Mouse (Mus musculus): ENCODE measurements around the gene Abcd2.

The Abcd2 gene

DNA sequence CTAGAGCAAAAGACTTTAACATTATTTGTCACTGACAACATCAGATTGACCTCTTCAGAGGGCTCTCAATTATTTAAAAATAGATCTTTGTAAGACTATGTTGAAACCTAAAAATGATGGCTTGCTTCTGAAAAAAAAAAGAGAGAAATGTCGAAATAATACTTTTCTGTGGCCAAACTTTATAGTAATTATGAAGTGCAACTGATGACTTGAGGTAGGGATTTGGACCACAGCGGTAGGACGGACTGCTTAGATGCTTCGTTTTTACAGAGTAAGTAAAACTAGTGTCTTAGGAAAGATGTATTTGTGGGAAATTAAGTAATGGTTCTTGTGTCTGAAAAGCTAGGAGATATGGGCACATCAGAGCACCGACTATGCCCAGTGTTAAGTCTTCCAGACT is 30.4 kb downstream of the Abcd2 start:
- DNase-seq (ENCODE audit: low spot score in 2 of 2), result no peak

DNA sequence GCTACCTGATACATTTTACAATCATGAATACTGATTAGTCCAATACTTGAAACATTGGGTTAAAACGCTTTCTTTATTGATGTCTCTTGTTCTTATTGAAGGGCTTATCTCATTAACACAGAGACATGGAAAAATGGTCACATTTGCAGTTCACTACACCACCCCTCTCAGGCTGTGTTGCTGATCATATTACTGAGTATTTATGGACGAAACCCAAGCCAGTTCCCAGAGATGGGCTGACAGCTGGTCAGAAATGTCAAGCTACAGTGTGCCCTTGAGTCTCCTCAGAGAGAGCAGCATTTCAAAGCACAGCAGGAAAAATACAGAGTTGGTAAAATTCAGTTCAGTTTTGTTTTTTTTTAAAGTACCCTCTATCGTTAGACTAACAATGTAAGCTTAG is 38.3 kb downstream of the Abcd2 start:
- no peak for DNase-seq (ENCODE audit: low spot score in 2 of 2)

DNA sequence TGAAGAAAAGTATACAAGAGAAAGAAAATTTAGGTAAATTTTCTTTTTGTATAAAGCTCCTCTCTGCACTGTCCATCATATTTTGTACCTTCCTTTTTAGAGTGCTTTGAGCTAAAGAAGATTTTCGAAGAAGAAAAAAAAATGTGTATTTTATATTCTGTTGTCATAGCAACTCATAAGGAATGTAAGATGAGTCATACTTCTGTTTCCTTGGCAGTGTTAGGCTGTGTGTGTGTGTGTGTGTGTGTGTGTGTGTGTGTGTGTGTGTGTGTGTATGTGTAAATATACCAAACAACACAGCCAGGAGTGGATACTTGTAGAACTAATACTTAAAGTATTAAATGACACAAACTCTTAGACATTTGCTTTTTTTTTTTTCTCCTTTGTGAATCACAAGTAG is 39.0 kb downstream of the Abcd2 start:
- no peak for DNase-seq (ENCODE audit: low spot score in 2 of 2)

DNA sequence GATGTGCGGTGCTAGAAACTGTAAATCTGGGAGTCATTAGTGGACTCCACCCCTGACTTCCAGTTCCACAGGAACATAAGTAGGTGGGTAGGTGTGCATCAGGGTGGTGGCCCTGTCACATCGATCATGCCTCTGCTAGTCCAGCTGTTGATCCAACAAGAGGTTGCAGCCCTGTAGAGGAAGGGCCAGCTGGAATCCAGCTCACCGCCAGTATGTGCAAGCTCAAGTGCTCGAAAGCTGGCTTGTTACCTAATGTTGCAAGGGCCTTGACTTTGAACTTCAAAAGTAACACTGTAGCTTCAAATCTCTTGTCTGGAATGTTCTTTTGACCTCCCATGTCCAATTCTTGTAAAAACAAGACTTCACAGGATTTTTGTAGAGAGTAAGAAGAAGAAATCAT is 67.0 kb downstream of the Abcd2 start:
- no peak for DNase-seq (ENCODE audit: low spot score in 2 of 2)

DNA sequence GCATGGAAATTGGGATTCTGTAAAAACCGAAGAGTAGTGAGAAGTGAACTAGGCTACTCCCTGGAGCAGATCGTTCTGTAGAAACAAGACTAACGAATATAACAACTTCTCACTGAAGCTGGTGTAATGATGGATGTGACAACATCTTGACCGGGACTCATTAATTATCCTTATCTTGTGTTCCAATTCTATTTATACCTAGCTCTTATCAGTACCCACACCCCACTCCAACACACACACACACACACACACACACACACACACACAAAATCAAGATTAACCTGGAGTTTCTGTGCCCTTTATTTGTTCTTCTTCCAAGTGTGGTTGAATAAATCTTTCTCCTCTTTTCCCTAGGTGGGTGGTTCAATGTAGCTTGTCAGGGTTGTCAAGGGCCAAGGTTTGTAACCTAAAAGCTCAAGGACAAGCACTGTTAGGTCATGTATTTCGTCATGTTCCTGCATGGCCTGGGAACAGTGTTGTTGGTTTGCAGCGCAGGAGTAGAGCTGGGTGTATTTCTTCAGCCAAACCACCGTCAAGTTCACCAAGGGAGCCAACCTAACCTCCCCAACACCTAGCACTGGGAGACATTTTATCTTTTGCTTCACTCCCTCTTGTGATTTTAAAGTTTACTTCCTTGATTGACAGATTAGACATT is 78.9 kb downstream of the Abcd2 start:
- DNase-seq (ENCODE audit: low spot score in 2 of 2), result no peak

DNA sequence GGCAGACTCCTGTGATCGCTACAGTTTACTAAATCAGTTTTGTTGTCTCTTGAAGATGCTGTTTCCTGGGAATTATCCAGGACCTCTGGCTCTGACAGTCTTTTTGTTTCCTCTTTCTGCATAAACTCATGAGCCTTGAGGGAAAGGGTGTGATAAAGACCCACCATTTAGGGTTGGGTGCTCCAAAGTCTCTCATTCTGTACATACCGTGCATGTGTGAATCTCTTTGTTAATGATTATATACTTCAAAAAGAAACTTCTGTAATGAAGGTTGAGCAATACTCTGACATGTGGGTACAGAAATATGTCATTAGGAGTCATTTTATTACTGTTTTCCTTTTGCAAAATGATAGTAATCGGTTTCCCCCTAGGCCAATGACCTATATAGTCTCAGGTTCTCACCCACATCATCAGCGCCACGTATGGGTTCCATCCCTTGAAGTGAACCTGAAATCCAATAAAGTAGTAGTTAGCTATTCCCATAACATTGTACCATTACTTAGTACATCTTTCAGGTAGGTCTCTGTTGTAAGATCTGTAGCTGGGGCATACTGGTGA is 83.4 kb downstream of the Abcd2 start:
- no peak for DNase-seq (ENCODE audit: low spot score in 2 of 2)

DNA sequence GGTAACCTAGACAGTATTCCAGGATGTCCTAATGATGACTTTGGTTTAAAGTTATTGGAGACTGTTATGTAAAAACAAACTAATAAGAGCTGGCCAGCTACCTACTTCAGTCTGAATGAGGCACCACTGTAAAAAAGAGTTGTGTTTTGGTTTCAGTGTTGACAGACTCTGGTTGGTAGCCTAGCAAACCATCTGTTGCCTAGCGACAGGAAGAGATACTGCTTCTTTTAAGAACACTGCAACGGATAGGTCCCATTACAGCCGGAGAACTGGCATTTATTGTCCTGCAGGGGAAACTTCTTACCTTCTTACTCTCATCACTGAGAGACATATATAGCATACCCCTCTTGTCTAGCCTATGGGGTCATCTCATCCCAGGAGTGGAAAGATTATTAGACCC is 86.7 kb downstream of the Abcd2 start:
- no peak for DNase-seq (ENCODE audit: low spot score in 2 of 2)

DNA sequence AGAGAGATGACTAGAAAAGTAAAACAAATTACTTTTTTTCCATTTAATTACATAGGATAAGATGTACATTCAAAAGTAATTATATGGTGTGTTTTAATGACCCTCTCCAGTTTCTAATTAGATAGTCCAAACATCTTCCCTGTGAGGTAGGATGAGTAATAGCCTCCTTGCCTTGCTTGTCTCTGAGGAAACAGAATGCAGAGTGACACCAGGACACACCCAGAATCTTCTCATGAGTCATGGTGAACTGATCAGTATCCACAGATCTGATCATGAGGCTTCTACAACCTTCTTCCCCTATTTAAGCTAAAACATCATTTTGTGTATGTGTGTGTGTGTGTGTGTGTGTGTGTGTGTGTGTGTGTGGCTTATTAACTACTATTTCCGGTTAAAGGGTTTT is 87.3 kb downstream of the Abcd2 start:
- DNase-seq (ENCODE audit: low spot score in 2 of 2), result no peak

GRCm38 (mm10) chr15:91103814-91104213 is 87.8 kb downstream of the Abcd2 start:
- DNase-seq (ENCODE audit: low spot score in 2 of 2), result no peak

GRCm38 (mm10) chr15:91103305-91103704 is 88.3 kb downstream of the Abcd2 start:
- DNase-seq (ENCODE audit: low spot score in 2 of 2), result no peak

DNA sequence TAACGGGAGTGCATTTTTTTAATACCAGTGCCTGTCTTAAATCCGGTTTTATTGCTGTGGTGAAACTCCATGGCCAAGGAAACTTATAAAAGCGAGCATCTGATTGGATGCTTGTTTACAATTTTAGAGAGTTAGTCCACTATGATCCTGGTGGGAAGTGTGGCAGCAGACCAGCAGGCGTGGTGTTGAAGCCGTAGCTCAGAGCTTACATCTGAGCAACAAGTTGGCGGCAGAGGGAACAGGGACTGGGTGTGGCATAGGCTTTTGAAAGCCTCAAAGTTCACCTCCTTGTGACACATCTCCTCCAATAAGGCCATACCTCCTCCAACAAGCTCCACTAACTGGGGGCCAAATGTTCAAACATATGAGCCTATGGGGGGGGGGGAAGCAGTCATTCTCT is 95.0 kb downstream of the Abcd2 start:
- DNase-seq (ENCODE audit: low spot score in 2 of 2), result no peak
